Mouse (Mus musculus): ENCODE results near the gene Nrf1. TPM values are rescaled to one million over a fixed set of nuclear protein-coding genes. Genes with fewer than 3 reads are reported as not detected.

The Nrf1 gene
- total and polyA plus RNA-seq, 2 experiments, result 11.5 to 13.5 TPM

DNA sequence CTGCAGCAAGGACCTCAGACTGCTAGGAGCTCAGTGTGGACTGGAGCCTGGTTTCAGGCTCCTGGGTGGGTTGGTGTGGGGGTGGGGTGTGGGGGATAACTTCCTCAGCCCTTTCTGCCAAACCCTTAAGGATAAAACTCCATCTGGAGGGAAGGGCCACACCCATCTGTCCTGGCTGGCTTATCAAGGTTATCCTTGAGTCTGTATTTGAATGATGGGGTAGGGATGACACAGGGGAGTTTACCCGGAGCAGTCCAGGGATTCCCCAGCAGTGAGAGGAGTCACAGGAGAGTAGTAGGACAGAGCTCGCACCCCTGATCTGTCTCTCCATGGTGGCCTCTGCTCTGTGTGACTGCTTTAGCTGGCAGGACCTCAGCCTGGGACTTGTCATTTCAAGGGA is 132.5 kb downstream of the Nrf1 start:
- H3K27me3 ChIP-seq (ENCODE audit: control insufficient read depth, insufficient read depth, low read length), result peaks cover 20% of the 10 kb centered on the region

DNA sequence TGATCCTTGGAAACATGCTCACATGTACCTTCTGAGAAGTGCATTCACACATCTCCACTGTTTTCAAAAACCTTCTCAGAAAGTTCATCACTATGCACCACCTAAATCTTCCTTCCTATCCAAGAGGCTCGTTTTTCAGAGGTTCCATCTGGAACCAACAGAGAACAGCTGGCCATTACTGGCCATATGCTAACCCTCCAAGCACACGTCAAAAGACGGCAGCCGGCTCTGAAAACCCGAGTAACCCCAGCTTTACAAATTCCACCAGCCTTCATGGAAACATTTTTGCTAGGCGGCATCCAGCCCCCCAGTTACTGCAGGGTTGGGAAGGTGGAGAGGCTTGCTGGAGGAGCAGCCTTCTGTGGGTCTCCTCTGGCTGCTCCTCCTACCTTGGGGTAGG is 134.2 kb downstream of the Nrf1 start:
- 68% methylated on average over 6 of the region's 6 CpGs for WGBS
- Histone ChIP-seq H3K36me3 (ENCODE audit: control insufficient read depth, insufficient read depth, low read length) (no peaks in the 10 kb centered on the region), H3K79me2 (ENCODE audit: control insufficient read depth, insufficient read depth, low read length) (no peaks in the 10 kb centered on the region), H3K27ac (replicated peaks; ENCODE audit: insufficient read depth, low read depth, low read length) (no peak overlapping the region), H3K4me3 (ENCODE audit: insufficient read depth, low read depth, low read length) (no peak overlapping the region), H3K27me3 (ENCODE audit: control insufficient read depth, insufficient read depth, low read length) (peaks cover 13% of the 10 kb centered on the region), H3K4me1 (ENCODE audit: control insufficient read depth, insufficient read depth, low read length) (no peaks in the 10 kb centered on the region), H3K9ac (ENCODE audit: low read depth, low read length) (no peak overlapping the region)
- DNase-seq (ENCODE audit: extremely low read depth, low read depth, low spot score), result no peak
- TF ChIP-seq POLR2A (IDR thresholded peaks at IDR 0.05; ENCODE audit: extremely low read depth, insufficient read depth, low read length) (no peak), CTCF (IDR thresholded peaks at IDR 0.05; ENCODE audit: low read depth, low read length) (no peak)

More for the DNA sequence above, 132.5 kb downstream of the Nrf1 start:
- Histone ChIP-seq H3K79me2 (ENCODE audit: control insufficient read depth, insufficient read depth, low read length) (no peaks in the 10 kb centered on the region), H3K9ac (ENCODE audit: low read depth, low read length) (no peak overlapping the region), H3K4me3 (ENCODE audit: insufficient read depth, low read depth, low read length) (no peak overlapping the region), H3K36me3 (ENCODE audit: control insufficient read depth, insufficient read depth, low read length) (no peaks in the 10 kb centered on the region), H3K4me1 (ENCODE audit: control insufficient read depth, insufficient read depth, low read length) (no peaks in the 10 kb centered on the region), H3K27ac (replicated peaks; ENCODE audit: insufficient read depth, low read depth, low read length) (no peak overlapping the region)
- TF ChIP-seq CTCF (IDR thresholded peaks at IDR 0.05; ENCODE audit: low read depth, low read length) (no peak), POLR2A (IDR thresholded peaks at IDR 0.05; ENCODE audit: extremely low read depth, insufficient read depth, low read length) (no peak)
- DNase-seq (ENCODE audit: extremely low read depth, low read depth, low spot score), result no peak
- 28% methylated on average over 2 of the region's 2 CpGs for WGBS

DNA sequence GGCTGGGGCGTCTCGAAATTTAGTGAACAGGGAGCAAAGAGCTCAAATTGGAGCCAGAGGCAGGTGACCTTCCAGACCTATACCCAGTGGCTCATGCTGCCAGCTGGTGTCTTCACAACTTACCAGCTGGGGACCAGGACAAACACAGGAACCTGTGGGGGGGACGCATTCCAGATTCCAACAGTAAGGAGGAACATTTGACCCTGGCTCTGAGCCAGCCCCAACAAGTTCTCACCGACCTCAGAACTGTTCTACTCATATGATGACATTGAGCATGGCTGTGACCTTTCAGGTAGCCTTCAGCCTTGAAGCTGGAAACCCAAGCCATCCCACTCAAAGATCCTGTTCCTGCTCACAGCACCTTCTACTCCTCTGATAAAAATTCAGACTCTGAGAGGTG is 135.8 kb downstream of the Nrf1 start:
- 0 out of 2 replicates have a peak, but pooled peaks cover under 1% of the 10 kb centered on the region for H3K27me3 ChIP-seq (ENCODE audit: control insufficient read depth, insufficient read depth, low read length)
- no peaks in the 10 kb centered on the region for H3K79me2 ChIP-seq (ENCODE audit: control insufficient read depth, insufficient read depth, low read length)
- no peak overlapping the region for H3K27ac ChIP-seq (replicated peaks; ENCODE audit: insufficient read depth, low read depth, low read length)
- TF ChIP-seq CTCF (IDR thresholded peaks at IDR 0.05; ENCODE audit: low read depth, low read length) (no peak), POLR2A (IDR thresholded peaks at IDR 0.05; ENCODE audit: extremely low read depth, insufficient read depth, low read length) (no peak)
- WGBS, result 75% methylated on average over 4 of the region's 4 CpGs
- H3K36me3 ChIP-seq (ENCODE audit: control insufficient read depth, insufficient read depth, low read length), result no peaks in the 10 kb centered on the region
- H3K4me1 ChIP-seq (ENCODE audit: control insufficient read depth, insufficient read depth, low read length), result no peaks in the 10 kb centered on the region
- DNase-seq (ENCODE audit: extremely low read depth, low read depth, low spot score), result no peak
- no peak overlapping the region for H3K9ac ChIP-seq (ENCODE audit: low read depth, low read length)
- H3K4me3 ChIP-seq (ENCODE audit: insufficient read depth, low read depth, low read length), result no peak overlapping the region

DNA sequence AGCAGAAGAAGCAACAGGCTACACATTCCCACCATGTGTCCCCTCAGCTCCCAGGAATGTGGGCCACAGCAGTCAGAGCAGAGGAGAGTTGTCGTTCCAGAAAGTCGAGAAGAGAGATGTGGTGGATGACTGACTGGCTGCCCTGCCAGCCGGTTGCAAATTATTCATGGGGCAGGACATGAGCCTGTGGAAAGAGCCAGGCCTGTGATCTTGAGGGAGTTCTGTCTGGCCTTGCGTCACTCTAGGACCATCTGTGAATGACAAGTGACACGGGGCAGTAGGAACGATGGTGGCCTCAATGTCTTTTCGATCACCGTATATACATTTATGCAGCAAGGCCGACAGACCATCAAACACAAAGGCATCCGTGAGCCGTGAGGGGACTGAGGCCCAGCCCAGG is 147.9 kb downstream of the Nrf1 start:
- Histone ChIP-seq H3K79me2 (ENCODE audit: control insufficient read depth, insufficient read depth, low read length) (no peaks in the 10 kb centered on the region), H3K27ac (replicated peaks; ENCODE audit: insufficient read depth, low read depth, low read length) (no peak overlapping the region), H3K4me1 (ENCODE audit: control insufficient read depth, insufficient read depth, low read length) (no peaks in the 10 kb centered on the region), H3K4me3 (ENCODE audit: insufficient read depth, low read depth, low read length) (no peak overlapping the region), H3K9ac (ENCODE audit: low read depth, low read length) (no peak overlapping the region), H3K36me3 (ENCODE audit: control insufficient read depth, insufficient read depth, low read length) (no peaks in the 10 kb centered on the region), H3K27me3 (ENCODE audit: control insufficient read depth, insufficient read depth, low read length) (no peaks in the 10 kb centered on the region)
- no peak for TF ChIP-seq CTCF (IDR thresholded peaks at IDR 0.05; ENCODE audit: low read depth, low read length)
- no peak for TF ChIP-seq POLR2A (IDR thresholded peaks at IDR 0.05; ENCODE audit: extremely low read depth, insufficient read depth, low read length)
- DNase-seq (ENCODE audit: extremely low read depth, low read depth, low spot score), result no peak
- 90% methylated on average over 11 of the region's 11 CpGs for WGBS

DNA sequence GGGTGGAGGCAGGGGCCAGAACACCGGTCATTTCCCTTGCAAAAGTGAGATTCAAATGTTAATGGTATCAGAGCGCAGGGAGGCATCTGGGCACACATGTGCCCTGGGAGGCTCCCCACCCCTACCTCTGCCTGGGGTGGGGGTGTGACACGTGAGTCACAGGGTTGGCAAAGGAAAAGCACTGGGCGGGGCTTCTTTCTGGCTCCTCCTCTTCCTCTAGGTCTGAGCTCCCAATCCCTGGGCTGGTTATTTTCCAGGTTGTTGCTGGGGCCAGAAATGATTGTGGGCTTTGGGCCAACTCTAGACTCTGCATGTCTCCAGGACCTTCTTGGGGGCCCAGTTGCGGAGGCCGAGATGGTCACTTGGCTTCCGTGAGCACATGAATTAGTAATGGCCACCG is 148.4 kb downstream of the Nrf1 start:
- WGBS, result 89% methylated on average over 8 of the region's 8 CpGs
- no peaks in the 10 kb centered on the region for H3K4me1 ChIP-seq (ENCODE audit: control insufficient read depth, insufficient read depth, low read length)
- H3K27ac ChIP-seq (replicated peaks; ENCODE audit: insufficient read depth, low read depth, low read length), result no peak overlapping the region
- no peak overlapping the region for H3K9ac ChIP-seq (ENCODE audit: low read depth, low read length)
- TF ChIP-seq POLR2A (IDR thresholded peaks at IDR 0.05; ENCODE audit: extremely low read depth, insufficient read depth, low read length) (no peak), CTCF (IDR thresholded peaks at IDR 0.05; ENCODE audit: low read depth, low read length) (no peak)
- H3K27me3 ChIP-seq (ENCODE audit: control insufficient read depth, insufficient read depth, low read length), result no peaks in the 10 kb centered on the region
- H3K36me3 ChIP-seq (ENCODE audit: control insufficient read depth, insufficient read depth, low read length), result no peaks in the 10 kb centered on the region
- H3K4me3 ChIP-seq (ENCODE audit: insufficient read depth, low read depth, low read length), result no peak overlapping the region
- no peak for DNase-seq (ENCODE audit: extremely low read depth, low read depth, low spot score)
- no peaks in the 10 kb centered on the region for H3K79me2 ChIP-seq (ENCODE audit: control insufficient read depth, insufficient read depth, low read length)

Other genes starting within 250 kb of the Nrf1 start
- 0.13 and 0.18 TPM in 2 replicates for gene Strip2, start 131.0 kb upstream of the Nrf1 start, total RNA-seq (2014; rRNA removed)
- 0.02 and 0.04 TPM in 2 replicates for gene Strip2, start 131.0 kb upstream of the Nrf1 start, polyA plus RNA-seq (2012; rRNA removed)